Mouse (Mus musculus): ENCODE results near the gene Mtcl1. TPM values are rescaled to one million over a fixed set of nuclear protein-coding genes. Genes with fewer than 3 reads are reported as not detected.

Mtcl1 gene
- polyA plus RNA-seq, 1 experiment from 2014 or later = 1.8 TPM

DNA sequence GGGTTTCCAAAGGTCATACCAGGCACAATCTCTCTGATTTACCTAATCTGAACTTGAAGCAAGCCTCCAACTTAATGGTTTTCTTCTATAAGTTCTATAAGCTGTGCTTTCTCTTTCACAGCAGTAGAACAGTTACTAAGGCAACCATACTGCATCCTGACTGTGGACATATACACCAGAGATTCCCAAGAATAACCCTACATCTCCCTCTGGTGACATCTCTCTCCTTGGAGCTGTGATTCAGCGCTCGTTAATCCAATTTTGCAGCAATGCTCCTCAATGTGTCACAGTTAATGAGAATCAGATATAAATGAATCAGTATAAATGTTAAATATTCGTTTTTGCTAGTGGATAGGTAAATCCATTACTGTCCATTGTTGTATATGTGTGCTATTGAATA lies 131.5 kb downstream of the Mtcl1 start:
- Histone ChIP-seq H3K4me3 (ENCODE audit: low read depth, low read length) (no peak overlapping the region), H3K4me1 (replicated peaks; ENCODE audit: control insufficient read depth, insufficient read depth) (no peaks in the 10 kb centered on the region), H3K4me2 (replicated peaks; ENCODE audit: low read depth) (no peak overlapping the region), H3K27me3 (ENCODE audit: control insufficient read depth, insufficient read depth, low read length) (no peaks in the 10 kb centered on the region), H3K36me3 (ENCODE audit: control insufficient read depth, insufficient read depth, low read length) (no peaks in the 10 kb centered on the region), H3K27ac (replicated peaks) (no peak overlapping the region), H3K9me3 (ENCODE audit: control insufficient read depth, low read length) (no peaks in the 10 kb centered on the region), H3K9ac (ENCODE audit: low read length) (no peak overlapping the region)
- no peak for TF ChIP-seq EP300 (optimal IDR thresholded peaks at IDR 0.05)
- no peak for TF ChIP-seq CTCF (IDR thresholded peaks at IDR 0.05; ENCODE audit: low read depth)
- 88% methylated on average over 3 of the region's 3 CpGs for WGBS
- DNase-seq (ENCODE audit: low spot score) (no peak), ATAC-seq (ENCODE audit: low FRiP score, low TSS enrichment) (no peak)

DNA sequence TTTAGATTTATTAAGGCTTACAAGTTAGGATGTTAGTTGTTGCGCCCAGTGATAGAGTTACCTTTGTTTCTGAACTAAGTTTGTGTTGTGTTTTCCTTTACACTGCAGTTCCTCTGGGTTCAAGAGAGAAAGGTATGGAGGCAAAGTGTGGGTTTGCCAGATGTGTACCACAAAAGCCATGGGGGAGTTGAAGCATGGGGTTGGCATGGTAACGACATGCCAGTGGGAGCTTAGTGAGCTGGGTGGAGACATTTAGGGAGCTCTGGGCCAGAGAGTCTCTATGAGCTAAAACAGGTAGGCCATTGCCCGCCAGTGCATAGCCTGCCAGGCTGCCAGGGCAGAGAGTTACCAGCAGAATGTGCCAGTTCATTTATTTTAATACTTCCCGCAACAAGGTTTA lies 132.0 kb downstream of the Mtcl1 start:
- H3K27me3 ChIP-seq (ENCODE audit: control insufficient read depth, insufficient read depth, low read length) = no peaks in the 10 kb centered on the region
- TF ChIP-seq CTCF (IDR thresholded peaks at IDR 0.05; ENCODE audit: low read depth) = no peak
- H3K27ac ChIP-seq (replicated peaks) = no peak overlapping the region
- H3K4me1 ChIP-seq (replicated peaks; ENCODE audit: control insufficient read depth, insufficient read depth) = no peaks in the 10 kb centered on the region
- no peak overlapping the region for H3K4me2 ChIP-seq (replicated peaks; ENCODE audit: low read depth)
- no peaks in the 10 kb centered on the region for H3K36me3 ChIP-seq (ENCODE audit: control insufficient read depth, insufficient read depth, low read length)
- H3K4me3 ChIP-seq (ENCODE audit: low read depth, low read length) = no peak overlapping the region
- 86% methylated on average over 4 of the region's 4 CpGs for WGBS
- DNase-seq (ENCODE audit: low spot score) = no peak
- no peak overlapping the region for H3K9ac ChIP-seq (ENCODE audit: low read length)
- no peak for ATAC-seq (ENCODE audit: low FRiP score, low TSS enrichment)
- H3K9me3 ChIP-seq (ENCODE audit: control insufficient read depth, low read length) = no peaks in the 10 kb centered on the region

DNA sequence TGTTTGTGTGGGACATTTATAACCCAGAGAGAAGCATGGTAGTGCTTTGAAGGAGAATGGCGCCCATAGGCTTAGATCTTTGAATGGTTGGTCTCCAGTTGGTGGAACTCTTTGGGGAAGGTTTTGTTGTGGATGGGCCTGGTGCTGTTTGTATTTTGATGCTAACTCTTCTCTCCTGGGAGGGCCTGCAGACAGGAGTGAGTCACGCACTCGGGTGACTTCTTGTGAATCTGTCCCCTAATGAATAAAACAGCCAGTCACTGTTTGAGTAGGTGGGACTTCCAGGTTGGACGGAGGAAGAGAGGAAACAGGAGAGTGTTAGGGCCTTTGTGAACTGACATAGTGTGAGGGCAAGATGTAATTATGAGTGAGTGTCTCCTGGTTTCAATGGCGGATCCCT lies 132.4 kb downstream of the Mtcl1 start:
- no peaks in the 10 kb centered on the region for H3K4me1 ChIP-seq (replicated peaks; ENCODE audit: control insufficient read depth, insufficient read depth)
- no peak overlapping the region for H3K4me2 ChIP-seq (replicated peaks; ENCODE audit: low read depth)
- ATAC-seq (ENCODE audit: low FRiP score, low TSS enrichment) = no peak
- no peak overlapping the region for H3K4me3 ChIP-seq (ENCODE audit: low read depth, low read length)
- H3K36me3 ChIP-seq (ENCODE audit: control insufficient read depth, insufficient read depth, low read length) = no peaks in the 10 kb centered on the region
- no peak for DNase-seq (ENCODE audit: low spot score)
- H3K9ac ChIP-seq (ENCODE audit: low read length) = no peak overlapping the region
- TF ChIP-seq EP300 (optimal IDR thresholded peaks at IDR 0.05) (no peak), CTCF (IDR thresholded peaks at IDR 0.05; ENCODE audit: low read depth) (no peak)
- H3K9me3 ChIP-seq (ENCODE audit: control insufficient read depth, low read length) = no peaks in the 10 kb centered on the region
- no peak overlapping the region for H3K27ac ChIP-seq (replicated peaks)
- 89% methylated on average over 5 of the region's 5 CpGs for WGBS
- no peaks in the 10 kb centered on the region for H3K27me3 ChIP-seq (ENCODE audit: control insufficient read depth, insufficient read depth, low read length)

DNA sequence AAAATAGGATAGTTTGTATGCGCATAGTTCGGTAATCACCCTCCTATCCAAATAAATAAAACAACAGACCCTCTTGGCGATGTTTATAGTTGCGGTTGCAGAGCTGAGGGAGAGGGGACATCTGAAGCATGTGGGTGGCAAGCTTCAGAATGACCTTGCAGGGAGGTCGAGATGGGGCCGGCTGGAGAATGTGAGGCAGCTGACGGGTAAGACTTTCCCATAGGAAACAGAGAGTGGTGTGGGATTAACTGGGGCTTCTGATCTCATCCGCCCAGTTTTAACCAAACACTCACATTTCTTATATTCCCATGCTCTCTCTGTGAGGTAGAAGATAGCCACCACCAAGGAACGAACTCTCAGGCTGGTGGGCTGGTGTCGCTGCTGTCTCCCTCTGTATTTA lies 134.1 kb downstream of the Mtcl1 start:
- DNase-seq (ENCODE audit: low spot score) = no peak

DNA sequence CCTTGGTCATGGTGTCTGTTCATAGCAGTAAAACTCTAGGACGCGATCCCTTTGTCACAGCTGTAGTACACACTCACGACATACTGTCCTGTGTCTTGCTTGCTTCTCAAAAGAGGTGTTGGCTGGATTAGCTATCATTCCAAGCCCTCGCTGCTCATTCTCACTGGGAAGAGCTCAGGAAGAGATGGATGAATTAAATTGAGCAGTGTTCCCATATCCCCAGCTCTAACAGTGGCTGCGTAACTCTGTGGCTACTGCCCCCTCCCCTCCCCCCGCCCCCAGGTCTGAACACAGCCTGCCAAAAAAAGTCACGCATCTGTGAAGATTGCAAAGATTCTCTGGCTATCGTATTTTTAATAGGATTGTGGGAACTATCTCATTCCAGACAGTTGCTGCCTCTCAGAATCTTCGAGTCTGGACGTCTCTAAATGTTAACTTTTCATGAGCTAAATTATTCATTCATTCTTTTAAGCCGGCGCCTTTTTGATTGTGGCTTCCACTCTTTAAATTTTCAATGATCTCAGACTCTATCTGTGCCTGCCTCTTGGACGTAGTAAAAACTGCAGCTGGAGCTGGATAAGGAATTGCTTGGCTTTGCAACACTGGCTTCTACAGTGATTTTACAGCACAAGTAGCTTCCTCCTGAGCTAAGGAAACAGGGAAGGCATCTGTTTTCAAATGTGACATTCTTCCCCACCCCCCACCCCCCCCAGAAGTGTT lies 134.8 kb downstream of the Mtcl1 start:
- ATAC-seq (ENCODE audit: low FRiP score, low TSS enrichment) = no peak

More for the DNA sequence above, 134.1 kb downstream of the Mtcl1 start:
- no peaks in the 10 kb centered on the region for H3K4me1 ChIP-seq (replicated peaks; ENCODE audit: control insufficient read depth, insufficient read depth)
- no peak for TF ChIP-seq EP300 (optimal IDR thresholded peaks at IDR 0.05)
- TF ChIP-seq CTCF (IDR thresholded peaks at IDR 0.05; ENCODE audit: low read depth) = no peak
- H3K9ac ChIP-seq (ENCODE audit: low read length) = no peak overlapping the region
- H3K4me2 ChIP-seq (replicated peaks; ENCODE audit: low read depth) = peak overlapping the region; percentile 25; the same call in 1 of the 2 replicates
- no peaks in the 10 kb centered on the region for H3K9me3 ChIP-seq (ENCODE audit: control insufficient read depth, low read length)
- no peak overlapping the region for H3K27ac ChIP-seq (replicated peaks)
- no peaks in the 10 kb centered on the region for H3K27me3 ChIP-seq (ENCODE audit: control insufficient read depth, insufficient read depth, low read length)
- 0 out of 2 replicates have a peak, but pooled peaks have one; percentile 21 for ATAC-seq (ENCODE audit: low FRiP score, low TSS enrichment)
- WGBS = 21% methylated on average over 10 of the region's 10 CpGs
- H3K4me3 ChIP-seq (ENCODE audit: low read depth, low read length) = no peak overlapping the region
- no peaks in the 10 kb centered on the region for H3K36me3 ChIP-seq (ENCODE audit: control insufficient read depth, insufficient read depth, low read length)

DNA sequence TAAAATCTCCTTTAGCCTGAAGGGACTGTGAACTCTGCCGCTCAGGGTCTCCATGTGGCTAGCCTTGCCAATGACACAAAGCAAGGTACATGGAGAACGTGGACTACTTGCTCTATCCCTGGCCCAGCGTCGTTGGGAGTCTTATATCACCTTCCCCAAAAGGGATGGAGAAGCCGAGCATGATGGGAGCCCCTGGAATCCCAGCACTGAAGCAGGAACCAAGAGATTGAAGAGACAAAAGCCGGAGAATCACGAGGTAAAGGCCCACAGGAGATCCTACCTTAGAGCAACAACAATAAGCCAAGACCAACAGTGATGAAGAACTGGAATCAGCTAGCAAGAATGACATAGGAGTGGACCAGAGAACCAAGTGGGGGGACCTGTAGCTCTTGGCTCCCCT lies 147.6 kb downstream of the Mtcl1 start:
- Histone ChIP-seq H3K27me3 (ENCODE audit: control insufficient read depth, insufficient read depth, low read length) (no peaks in the 10 kb centered on the region), H3K9me3 (ENCODE audit: control insufficient read depth, low read length) (no peaks in the 10 kb centered on the region), H3K9ac (ENCODE audit: low read length) (no peak overlapping the region), H3K4me1 (replicated peaks; ENCODE audit: control insufficient read depth, insufficient read depth) (no peaks in the 10 kb centered on the region), H3K4me3 (ENCODE audit: low read depth, low read length) (no peak overlapping the region), H3K27ac (replicated peaks) (no peak overlapping the region), H3K4me2 (replicated peaks; ENCODE audit: low read depth) (no peak overlapping the region), H3K36me3 (ENCODE audit: control insufficient read depth, insufficient read depth, low read length) (no peaks in the 10 kb centered on the region)
- DNase-seq (ENCODE audit: low spot score) (no peak), ATAC-seq (ENCODE audit: low FRiP score, low TSS enrichment) (no peak)
- no peak for TF ChIP-seq CTCF (IDR thresholded peaks at IDR 0.05; ENCODE audit: low read depth)
- 88% methylated on average over 7 of the region's 7 CpGs for WGBS

More for the DNA sequence above, 134.8 kb downstream of the Mtcl1 start:
- WGBS = 38% methylated on average over 13 of the region's 13 CpGs
- 0 out of 2 replicates have a peak overlapping the region, but pooled peaks have one; percentile 1 for H3K27ac ChIP-seq (replicated peaks)
- no peak overlapping the region for H3K4me2 ChIP-seq (replicated peaks; ENCODE audit: low read depth)
- H3K9ac ChIP-seq (ENCODE audit: low read length) = no peak overlapping the region
- H3K9me3 ChIP-seq (ENCODE audit: control insufficient read depth, low read length) = no peaks in the 10 kb centered on the region
- H3K27me3 ChIP-seq (ENCODE audit: control insufficient read depth, insufficient read depth, low read length) = no peaks in the 10 kb centered on the region
- DNase-seq (ENCODE audit: low spot score) = no peak
- no peaks in the 10 kb centered on the region for H3K4me1 ChIP-seq (replicated peaks; ENCODE audit: control insufficient read depth, insufficient read depth)
- no peaks in the 10 kb centered on the region for H3K36me3 ChIP-seq (ENCODE audit: control insufficient read depth, insufficient read depth, low read length)
- TF ChIP-seq EP300 (optimal IDR thresholded peaks at IDR 0.05) (no peak), CTCF (IDR thresholded peaks at IDR 0.05; ENCODE audit: low read depth) (no peak)
- no peak overlapping the region for H3K4me3 ChIP-seq (ENCODE audit: low read depth, low read length)

Data from stomach, postnatal 0 days (tissue).